Mouse (Mus musculus) olfactory bulb, adult 2 months (tissue): Measurements from ENCODE around the gene Eif4e3.

Source experiments
- CTCF ChIP-seq: fragments of 200-500 bp; IDR thresholded peaks from 2 replicates; pipeline ENCODE4 v1.5.1; 2012; ENCODE audit warnings: low read depth, mild to moderate bottlenecking, low read length, moderate library complexity; ENCODE audit not compliant: insufficient read depth
- POLR2A ChIP-seq: fragments of 200-500 bp; IDR thresholded peaks from 2 replicates; pipeline ENCODE4 v1.6.1; 2012; ENCODE audit warnings: mild to moderate bottlenecking, low read depth, low read length, moderate library complexity; ENCODE audit not compliant: insufficient read depth

DNA sequence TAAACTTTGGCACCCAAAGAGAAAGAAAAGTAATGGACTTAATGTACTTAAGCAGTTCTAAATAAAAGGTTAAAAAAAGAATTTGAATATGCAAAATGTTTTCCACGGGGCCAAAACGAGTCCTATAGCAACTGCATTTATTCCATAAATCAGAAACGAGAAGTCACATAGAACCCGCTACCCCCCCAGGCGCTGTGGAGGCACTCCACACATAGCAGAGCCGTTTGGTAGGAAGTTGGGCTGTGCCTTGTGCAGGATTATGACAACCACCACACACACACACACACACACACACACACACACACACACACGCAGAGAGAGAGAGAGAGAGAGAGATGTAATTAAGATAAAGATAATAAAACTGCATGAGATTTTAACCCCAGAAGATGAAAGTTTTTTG, 46.1 kb downstream of the Eif4e3 start:
- TF ChIP-seq POLR2A (no peak), CTCF (no peak)
